Mouse (Mus musculus): ENCODE data around the gene Maml3. TPM values are rescaled to one million over a fixed set of nuclear protein-coding genes. Genes with fewer than 3 reads are reported as not detected.
A peak's percentile ranks its signal among the peaks of the same experiment; 100 is the strongest.

Gene Maml3
- polyA plus RNA-seq, 1 experiment from 2014 or later, result 4.1 TPM

GRCm38 (mm10) chr3:51841598-51841997, 263.3 kb downstream of the Maml3 start:
- Histone ChIP-seq H3K9me3 (no peaks in the 10 kb centered on the region), H3K4me2 (replicated peaks) (no peak overlapping the region), H3K27me3 (replicated peaks) (no peaks in the 10 kb centered on the region), H3K36me3 (no peaks in the 10 kb centered on the region), H3K4me3 (replicated peaks) (no peak overlapping the region), H3K4me1 (replicated peaks) (peaks cover 8% of the 10 kb centered on the region; the same call in 1 of the 2 replicates), H3K27ac (no peak overlapping the region), H3K9ac (no peak overlapping the region)
- 71% methylated on average over 12 of the region's 12 CpGs for WGBS
- no peak for ATAC-seq

DNA sequence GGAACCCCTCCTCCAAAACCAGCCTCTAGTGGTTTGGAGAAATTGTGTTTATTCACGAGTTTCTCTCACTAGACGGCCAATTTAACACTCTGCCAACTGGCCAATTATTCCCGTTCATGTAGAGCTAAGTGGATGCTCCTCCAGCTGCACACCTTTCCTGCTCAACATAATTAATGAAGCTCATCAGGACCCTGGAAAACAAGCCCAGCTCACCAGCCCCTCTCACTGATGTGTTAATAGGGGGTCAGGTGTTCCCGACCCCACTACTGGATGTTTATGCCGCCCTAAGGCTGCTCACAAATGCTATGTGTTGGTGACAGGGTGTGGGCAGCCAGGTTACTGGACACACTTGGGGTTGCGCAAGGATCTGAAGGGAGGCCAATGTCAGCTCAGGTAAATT, 263.7 kb downstream of the Maml3 start:
- no peak overlapping the region for H3K27ac ChIP-seq
- no peak for ATAC-seq
- no peaks in the 10 kb centered on the region for H3K27me3 ChIP-seq (replicated peaks)
- H3K4me2 ChIP-seq (replicated peaks), result no peak overlapping the region
- WGBS, result 81% methylated on average over 6 of the region's 6 CpGs
- H3K4me1 ChIP-seq (replicated peaks), result peaks cover 6% of the 10 kb centered on the region; the same call in 1 of the 2 replicates
- no peak overlapping the region for H3K9ac ChIP-seq
- no peaks in the 10 kb centered on the region for H3K36me3 ChIP-seq
- no peak overlapping the region for H3K4me3 ChIP-seq (replicated peaks)
- H3K9me3 ChIP-seq, result no peaks in the 10 kb centered on the region

GRCm38 (mm10) chr3:51840095-51840805, 264.6 kb downstream of the Maml3 start:
- Histone ChIP-seq H3K4me3 (replicated peaks) (no peak overlapping the region), H3K9ac (no peak overlapping the region), H3K27ac (no peak overlapping the region), H3K27me3 (replicated peaks) (no peaks in the 10 kb centered on the region), H3K9me3 (no peaks in the 10 kb centered on the region), H3K4me2 (replicated peaks) (no peak overlapping the region), H3K4me1 (replicated peaks) (0 out of 2 replicates have a peak, but pooled peaks cover 3% of the 10 kb centered on the region), H3K36me3 (no peaks in the 10 kb centered on the region)
- no peak for ATAC-seq
- WGBS, result 83% methylated on average over 13 of the region's 13 CpGs

DNA sequence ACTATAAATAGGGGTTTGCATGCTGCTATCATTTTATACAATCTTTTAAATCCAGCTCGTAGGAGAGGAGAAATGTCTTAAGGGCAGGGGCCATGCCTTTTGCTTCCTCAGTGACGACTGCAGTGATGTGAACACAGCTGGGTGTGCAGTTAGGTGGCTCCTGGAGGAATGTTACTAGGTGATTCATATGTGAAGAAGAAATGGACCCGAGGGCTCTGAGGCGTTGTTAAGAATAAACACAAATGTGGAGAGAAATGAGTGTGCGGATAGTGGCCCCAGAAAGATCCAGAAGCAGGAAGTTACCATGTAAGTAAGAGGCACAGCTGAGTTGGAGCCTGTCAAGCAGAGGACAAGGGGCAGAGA, 265.5 kb downstream of the Maml3 start:
- Histone ChIP-seq H3K4me1 (replicated peaks) (0 out of 2 replicates have a peak, but pooled peaks cover 3% of the 10 kb centered on the region), H3K9me3 (no peaks in the 10 kb centered on the region), H3K4me2 (replicated peaks) (no peak overlapping the region), H3K4me3 (replicated peaks) (no peak overlapping the region), H3K36me3 (no peaks in the 10 kb centered on the region), H3K9ac (no peak overlapping the region), H3K27ac (0 out of 2 replicates have a peak overlapping the region, but pooled peaks have one; percentile 15), H3K27me3 (replicated peaks) (no peaks in the 10 kb centered on the region)
- WGBS, result 50% methylated on average over 5 of the region's 5 CpGs
- ATAC-seq, result peak; percentile 43; the same call in 1 of the 2 replicates

- Histone ChIP-seq H3K36me3 (no peaks in the 10 kb centered on the region), H3K27me3 (replicated peaks) (no peaks in the 10 kb centered on the region), H3K9ac (no peak overlapping the region), H3K4me1 (replicated peaks) (0 out of 2 replicates have a peak, but pooled peaks cover 3% of the 10 kb centered on the region), H3K4me3 (replicated peaks) (no peak overlapping the region), H3K4me2 (replicated peaks) (no peak overlapping the region), H3K27ac (peak overlapping the region; percentile 32; the same call in 1 of the 2 replicates), H3K9me3 (no peaks in the 10 kb centered on the region)
- ATAC-seq, result peak; percentile 76
- WGBS, result 65% methylated on average over 5 of the region's 5 CpGs
Measured at GRCm38 (mm10) chr3:51838696-51839352, 266.1 kb downstream of the Maml3 start.

- no peak overlapping the region for H3K9ac ChIP-seq
- H3K27me3 ChIP-seq (replicated peaks), result no peaks in the 10 kb centered on the region
- H3K4me3 ChIP-seq (replicated peaks), result no peak overlapping the region
- H3K36me3 ChIP-seq, result no peaks in the 10 kb centered on the region
- 23% methylated on average over 15 of the region's 15 CpGs for WGBS
- peak; percentile 34; the same call in 1 of the 2 replicates for ATAC-seq
- H3K9me3 ChIP-seq, result no peaks in the 10 kb centered on the region
- H3K4me1 ChIP-seq (replicated peaks), result peaks cover 11% of the 10 kb centered on the region; the same call in 1 of the 2 replicates
- no peak overlapping the region for H3K27ac ChIP-seq
- H3K4me2 ChIP-seq (replicated peaks), result no peak overlapping the region
Measured at GRCm38 (mm10) chr3:51832985-51833384, 271.9 kb downstream of the Maml3 start.

GRCm38 (mm10) chr3:51830821-51831429, 274.0 kb downstream of the Maml3 start:
- no peak overlapping the region for H3K27ac ChIP-seq
- H3K4me2 ChIP-seq (replicated peaks), result no peak overlapping the region
- H3K36me3 ChIP-seq, result no peaks in the 10 kb centered on the region
- no peak overlapping the region for H3K4me3 ChIP-seq (replicated peaks)
- no peak for ATAC-seq
- H3K9ac ChIP-seq, result no peak overlapping the region
- no peaks in the 10 kb centered on the region for H3K9me3 ChIP-seq
- peaks cover 11% of the 10 kb centered on the region; the same call in 1 of the 2 replicates for H3K4me1 ChIP-seq (replicated peaks)
- H3K27me3 ChIP-seq (replicated peaks), result no peaks in the 10 kb centered on the region
- 86% methylated on average over 9 of the region's 9 CpGs for WGBS

DNA sequence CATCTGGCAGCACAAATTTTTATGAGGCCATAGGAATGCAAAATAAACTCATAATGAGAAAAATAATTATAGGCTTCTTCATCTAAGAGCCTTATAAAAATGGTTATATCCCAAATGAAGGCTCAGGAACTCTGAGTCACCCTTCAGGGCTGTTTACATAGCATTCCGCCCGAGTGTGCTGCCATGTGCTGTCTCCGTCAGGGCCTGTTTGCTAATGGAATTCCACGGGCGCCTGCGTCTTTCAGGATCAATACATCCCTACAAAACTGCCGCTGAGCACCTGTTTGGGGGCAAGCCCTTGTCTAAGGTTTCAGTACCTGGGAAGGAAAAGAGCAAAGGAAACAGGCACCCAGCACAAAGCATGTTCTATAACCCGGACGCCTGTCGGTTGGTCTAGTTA, 279.3 kb downstream of the Maml3 start:
- Histone ChIP-seq H3K4me2 (replicated peaks) (no peak overlapping the region), H3K4me1 (replicated peaks) (no peaks in the 10 kb centered on the region), H3K27me3 (replicated peaks) (no peaks in the 10 kb centered on the region), H3K9ac (no peak overlapping the region), H3K27ac (no peak overlapping the region), H3K36me3 (no peaks in the 10 kb centered on the region), H3K4me3 (replicated peaks) (no peak overlapping the region), H3K9me3 (no peaks in the 10 kb centered on the region)
- WGBS, result 46% methylated on average over 10 of the region's 10 CpGs
- peak; percentile 40; the same call in 1 of the 2 replicates for ATAC-seq

- no peak overlapping the region for H3K4me2 ChIP-seq (replicated peaks)
- H3K27me3 ChIP-seq (replicated peaks), result no peaks in the 10 kb centered on the region
- H3K9ac ChIP-seq, result no peak overlapping the region
- H3K4me3 ChIP-seq (replicated peaks), result no peak overlapping the region
- ATAC-seq, result no peak
- no peaks in the 10 kb centered on the region for H3K4me1 ChIP-seq (replicated peaks)
- H3K27ac ChIP-seq, result no peak overlapping the region
- WGBS, result 84% methylated on average over 9 of the region's 9 CpGs
- H3K36me3 ChIP-seq, result no peaks in the 10 kb centered on the region
- no peaks in the 10 kb centered on the region for H3K9me3 ChIP-seq
Measured at GRCm38 (mm10) chr3:51824506-51824905, 280.4 kb downstream of the Maml3 start.

DNA sequence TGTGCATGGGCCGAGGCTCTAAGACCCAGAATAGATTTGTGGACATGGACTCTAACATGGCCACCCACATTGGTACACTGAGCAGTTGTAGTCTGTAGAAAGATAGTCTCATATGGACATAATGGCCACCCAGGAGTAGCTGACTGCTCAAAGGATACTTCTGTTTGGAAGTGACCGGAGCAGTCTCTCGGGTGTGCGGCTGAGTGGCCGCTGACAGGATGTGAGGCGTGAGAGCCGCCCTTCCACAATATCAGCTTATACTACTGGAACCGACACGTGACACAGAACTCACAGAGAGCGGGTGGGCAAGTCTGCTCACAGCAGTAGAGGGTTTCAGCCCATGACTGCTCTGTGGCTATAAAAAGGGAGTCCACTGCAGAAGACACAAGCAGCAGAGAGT, 283.3 kb downstream of the Maml3 start:
- Histone ChIP-seq H3K9me3 (no peaks in the 10 kb centered on the region), H3K27ac (no peak overlapping the region), H3K4me3 (replicated peaks) (no peak overlapping the region), H3K4me2 (replicated peaks) (no peak overlapping the region), H3K27me3 (replicated peaks) (no peaks in the 10 kb centered on the region), H3K4me1 (replicated peaks) (no peaks in the 10 kb centered on the region), H3K36me3 (no peaks in the 10 kb centered on the region), H3K9ac (no peak overlapping the region)
- no peak for ATAC-seq
- WGBS, result 88% methylated on average over 10 of the region's 10 CpGs

DNA sequence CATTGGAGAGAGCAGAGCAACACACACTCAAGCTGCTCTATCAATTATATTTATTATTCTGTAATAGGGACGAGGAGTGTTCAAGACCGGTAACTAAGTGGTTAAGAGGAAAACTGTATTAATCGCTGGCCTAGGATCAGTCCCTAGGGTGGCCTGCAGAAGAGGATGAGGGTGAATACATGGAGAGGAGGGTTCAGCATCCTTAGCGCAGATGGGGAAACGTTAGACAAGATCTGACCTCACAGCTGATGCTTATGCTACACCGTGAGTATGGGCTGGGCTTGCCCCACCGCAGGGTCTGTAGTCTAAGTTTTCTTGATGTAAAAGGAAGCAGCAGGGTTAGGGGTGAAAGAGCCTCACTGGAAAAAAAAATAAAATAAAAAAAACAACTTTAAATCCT, 285.8 kb downstream of the Maml3 start:
- no peak overlapping the region for H3K4me3 ChIP-seq (replicated peaks)
- H3K9ac ChIP-seq, result no peak overlapping the region
- no peak overlapping the region for H3K4me2 ChIP-seq (replicated peaks)
- H3K27ac ChIP-seq, result no peak overlapping the region
- H3K36me3 ChIP-seq, result no peaks in the 10 kb centered on the region
- WGBS, result 82% methylated on average over 7 of the region's 7 CpGs
- no peaks in the 10 kb centered on the region for H3K9me3 ChIP-seq
- H3K4me1 ChIP-seq (replicated peaks), result no peaks in the 10 kb centered on the region
- no peak for ATAC-seq
- H3K27me3 ChIP-seq (replicated peaks), result no peaks in the 10 kb centered on the region

DNA sequence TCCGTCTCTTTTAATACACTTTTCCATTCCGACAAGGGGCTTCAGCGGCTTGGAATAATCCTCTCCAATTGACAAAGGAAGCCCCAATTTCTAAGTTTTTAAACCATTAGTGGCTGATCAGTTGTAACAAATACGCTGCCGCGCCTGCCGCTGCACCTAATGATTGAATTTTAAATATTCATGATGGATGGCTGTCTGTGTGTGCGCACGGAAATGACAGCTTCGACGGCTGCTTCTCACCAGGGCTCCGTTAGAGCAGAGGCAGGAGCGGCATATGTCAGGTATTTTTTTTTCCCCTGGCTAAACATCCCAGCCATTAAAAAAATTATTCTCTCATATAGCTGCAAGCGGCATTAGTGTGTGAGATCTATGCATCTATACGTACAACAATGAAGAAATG, 287.0 kb downstream of the Maml3 start:
- Histone ChIP-seq H3K9ac (no peak overlapping the region), H3K27me3 (replicated peaks) (no peaks in the 10 kb centered on the region), H3K4me2 (replicated peaks) (no peak overlapping the region), H3K27ac (no peak overlapping the region), H3K4me3 (replicated peaks) (no peak overlapping the region), H3K9me3 (no peaks in the 10 kb centered on the region), H3K36me3 (no peaks in the 10 kb centered on the region), H3K4me1 (replicated peaks) (no peaks in the 10 kb centered on the region)
- no peak for ATAC-seq
- 90% methylated on average over 15 of the region's 15 CpGs for WGBS
